Mouse (Mus musculus) limb, embryonic 14.5 days (tissue): ENCODE data around the gene Fgf16. TPM values are rescaled to one million over a fixed set of nuclear protein-coding genes. Genes with fewer than 3 reads are reported as not detected.
A peak's percentile ranks its signal among the peaks of the same experiment; 100 is the strongest.

Source experiments
- ATAC-seq: fragments of 200-750 bp; cut with Nextera tagmentation; 2 replicates; pipeline ENCODE4 v1.8.0; 2017; ENCODE audit warnings: low read depth, moderate number of reproducible peaks, moderate TSS enrichment; ENCODE audit not compliant: low FRiP score
- DNase-seq: peaks from one replicate; pipeline ENCODE4 v3.0.0-alpha.2; 2015; ENCODE audit warnings: low spot score
- H3K27ac ChIP-seq: fragments of 300-500 bp; sonication (generic); replicated peaks from 2 replicates; pipeline ENCODE4 v1.5.1; 2014; ENCODE audit warnings: low read depth, mild to moderate bottlenecking, low read length, moderate library complexity, mixed read lengths
- H3K27me3 ChIP-seq: fragments of 300-500 bp; sonication (generic); 2 replicates; pipeline ENCODE4 v1.6.1; 2014; ENCODE audit warnings: low read length, mixed read lengths; ENCODE audit not compliant: control insufficient read depth, insufficient read depth
- H3K36me3 ChIP-seq: fragments of 300-500 bp; sonication (generic); 2 replicates; pipeline ENCODE4 v1.6.1; 2014; ENCODE audit warnings: mild to moderate bottlenecking, low read length, moderate library complexity, mixed read lengths; ENCODE audit not compliant: control insufficient read depth, insufficient read depth
- H3K4me1 ChIP-seq: fragments of 300-500 bp; sonication (generic); 2 replicates; pipeline ENCODE4 v1.6.1; 2014; ENCODE audit warnings: antibody characterized with exemption, low read length, mixed read lengths; ENCODE audit not compliant: control insufficient read depth, insufficient read depth
- H3K4me2 ChIP-seq: fragments of 300-500 bp; sonication (generic); replicated peaks from 2 replicates; pipeline ENCODE4 v1.6.1; 2014; ENCODE audit warnings: low read depth, mild to moderate bottlenecking, low read length, moderate library complexity; ENCODE audit not compliant: severe bottlenecking
- H3K4me3 ChIP-seq: fragments of 300-500 bp; sonication (generic); replicated peaks from 2 replicates; pipeline ENCODE4 v1.5.1; 2014; ENCODE audit warnings: low read length
- H3K9ac ChIP-seq: fragments of 300-500 bp; sonication (generic); 2 replicates; pipeline ENCODE4 v1.6.1; 2014; ENCODE audit warnings: mild to moderate bottlenecking, low read depth, low read length, moderate library complexity; ENCODE audit not compliant: severe bottlenecking
- H3K9me3 ChIP-seq: fragments of 300-500 bp; sonication (generic); 2 replicates; pipeline ENCODE4 v1.6.1; 2016; ENCODE audit warnings: low read length; ENCODE audit not compliant: control insufficient read depth
- POLR2A ChIP-seq: fragments of 200-500 bp; IDR thresholded peaks from 2 replicates; pipeline ENCODE4 v1.8.0; 2012; ENCODE audit warnings: inconsistent platforms, mild to moderate bottlenecking, moderate library complexity, borderline replicate concordance; ENCODE audit not compliant: insufficient read depth, insufficient read length; ENCODE audit errors: extremely low read depth
- WGBS: fragments of 180-500 bp; shearing (Covaris S2); extraction: QIAGEN DNeasy Blood & Tissue Kit; methylation state at CpG from one replicate; pipeline ENCODE4 v1.1.7; 2014; 5-methylcytosine and 5-hydroxymethylcytosine counted together
- polyA plus RNA-seq, 2 experiments: library from polyadenylated mRNA; depleted of rRNA in 1 of 2; stranded (reverse) in 1 of 2; unstranded in 1 of 2; fragments of >200 nt; fragmentation: Nextera tagmentation in 1 of 2; extraction: Ambion mirVana in 1 of 2; gene quantifications; 2 replicates each; pipeline versions ENCODE4 v1.2.1 to v1.2.3; 2012 to 2014

Gene Fgf16
- polyA plus RNA-seq, 2 experiments, result 1.2 to 1.8 TPM

- ATAC-seq (peak; percentile 28; the same call in 1 of the 2 replicates), DNase-seq (peak; percentile 28)
- Histone ChIP-seq H3K4me3 (no peak overlapping the region), H3K4me2 (0 out of 2 replicates have a peak overlapping the region, but pooled peaks have one; percentile 17), H3K27me3 (peaks cover 32% of the 10 kb centered on the region), H3K4me1 (peaks cover 6% of the 10 kb centered on the region), H3K36me3 (no peaks in the 10 kb centered on the region), H3K27ac (no peak overlapping the region), H3K9ac (no peak overlapping the region), H3K9me3 (no peaks in the 10 kb centered on the region)
- no peak for TF ChIP-seq POLR2A
- 28% methylated on average over 9 of the region's 9 CpGs for WGBS
Measured at GRCm38 (mm10) chrX:105767177-105767764, 3.2 kb downstream of the Fgf16 start.

GRCm38 (mm10) chrX:105767932-105768331 is 3.9 kb downstream of the Fgf16 start:
- no peak overlapping the region for H3K9ac ChIP-seq
- H3K9me3 ChIP-seq, result no peaks in the 10 kb centered on the region
- H3K36me3 ChIP-seq, result no peaks in the 10 kb centered on the region
- H3K27ac ChIP-seq, result no peak overlapping the region
- peaks cover 26% of the 10 kb centered on the region for H3K27me3 ChIP-seq
- 67% methylated on average over 3 of the region's 3 CpGs for WGBS
- H3K4me2 ChIP-seq, result no peak overlapping the region
- no peak for ATAC-seq
- DNase-seq, result peak; percentile 14
- H3K4me1 ChIP-seq, result peaks cover 6% of the 10 kb centered on the region
- no peak overlapping the region for H3K4me3 ChIP-seq
- TF ChIP-seq POLR2A, result no peak

GRCm38 (mm10) chrX:105773281-105773680 is 9.2 kb downstream of the Fgf16 start:
- Histone ChIP-seq H3K9me3 (no peaks in the 10 kb centered on the region), H3K4me2 (no peak overlapping the region), H3K4me1 (no peaks in the 10 kb centered on the region), H3K9ac (no peak overlapping the region), H3K27ac (no peak overlapping the region), H3K4me3 (no peak overlapping the region), H3K36me3 (no peaks in the 10 kb centered on the region), H3K27me3 (no peaks in the 10 kb centered on the region)
- TF ChIP-seq POLR2A, result no peak
- 78% methylated on average over 5 of the region's 5 CpGs for WGBS
- DNase-seq (no peak), ATAC-seq (no peak)

- WGBS, result 41% methylated on average over 8 of the region's 8 CpGs
- H3K4me3 ChIP-seq, result no peak overlapping the region
Measured at GRCm38 (mm10) chrX:105794806-105795403, 30.8 kb downstream of the Fgf16 start.

GRCm38 (mm10) chrX:105824462-105824861 is 60.4 kb downstream of the Fgf16 start:
- ATAC-seq, result no peak
- Histone ChIP-seq H3K4me3 (no peak overlapping the region), H3K36me3 (peaks cover 35% of the 10 kb centered on the region)

More at GRCm38 (mm10) chrX:105794806-105795403, 30.8 kb downstream of the Fgf16 start:
- Histone ChIP-seq H3K9me3 (no peaks in the 10 kb centered on the region), H3K36me3 (no peaks in the 10 kb centered on the region), H3K4me2 (no peak overlapping the region), H3K9ac (no peak overlapping the region), H3K4me1 (no peaks in the 10 kb centered on the region), H3K27me3 (no peaks in the 10 kb centered on the region), H3K27ac (no peak overlapping the region)
- no peak for TF ChIP-seq POLR2A
- no peak for DNase-seq
- ATAC-seq, result no peak

More at GRCm38 (mm10) chrX:105824462-105824861, 60.4 kb downstream of the Fgf16 start:
- H3K4me2 ChIP-seq, result no peak overlapping the region
- WGBS, result 85% methylated on average over 5 of the region's 5 CpGs
- TF ChIP-seq POLR2A, result no peak
- no peaks in the 10 kb centered on the region for H3K27me3 ChIP-seq
- no peak overlapping the region for H3K9ac ChIP-seq
- no peak overlapping the region for H3K27ac ChIP-seq
- no peaks in the 10 kb centered on the region for H3K4me1 ChIP-seq
- no peak for DNase-seq
- H3K9me3 ChIP-seq, result no peaks in the 10 kb centered on the region

Other genes with a start within 250 kb of the Fgf16 start
- 80.3 and 87.5 TPM in 2 replicates for gene Atrx, start 165.1 kb downstream of the Fgf16 start, polyA plus RNA-seq (2012; rRNA removed)
- 143 and 173 TPM in 2 replicates for gene Atrx, start 165.1 kb downstream of the Fgf16 start, polyA plus RNA-seq (2014; fragmentation: Nextera tagmentation; extraction: Ambion mirVana)
- gene Magt1, start 247.6 kb downstream of the Fgf16 start, polyA plus RNA-seq (2012; rRNA removed), result 24.3 and 26.8 TPM in 2 replicates
- gene Magt1, start 247.6 kb downstream of the Fgf16 start, polyA plus RNA-seq (2014; fragmentation: Nextera tagmentation; extraction: Ambion mirVana), result 55.3 and 60.1 TPM in 2 replicates